Comparison of ENCODE assay signal across 1 mouse cellular context in the genomic region with DNA sequence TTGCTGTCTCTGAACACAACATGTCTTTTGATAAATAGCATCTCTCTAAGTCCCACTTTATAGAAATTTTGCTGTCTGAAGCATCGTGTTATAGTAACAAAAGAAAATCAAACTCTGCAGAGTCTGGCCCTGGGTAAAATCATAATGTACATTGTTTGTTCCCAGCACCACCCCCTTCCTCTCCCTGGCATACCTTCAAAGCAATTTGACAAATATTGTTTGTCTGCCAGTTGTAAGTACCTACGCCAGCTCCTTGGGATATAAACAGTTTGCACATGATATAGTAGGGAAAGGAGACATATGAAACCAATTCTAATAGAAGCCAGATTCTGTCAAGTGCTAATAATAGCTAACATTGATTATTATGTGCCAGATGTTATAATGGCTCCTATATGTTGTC.
TF ChIP-seq lines count a peak whose summit lies in the region.

No protein-coding gene starts in this region.

TF ChIP-seq in CH12.LX, 34 proteins besides CTCF, POLR2A, EP300 and RAD21:
- no peak for TF ChIP-seq USF1 (IDR thresholded peaks at IDR 0.05; ENCODE audit: low read depth, low read length)
